Mouse (Mus musculus) urinary bladder, postnatal 36 days (tissue): Measurements from ENCODE around the gene Fgfr2.
A peak's percentile ranks its signal among the peaks of the same experiment; 100 is the strongest.
"Not testable (repeated sequence)": the region's sequence is repeated elsewhere in the genome, so short reads cannot be mapped to it uniquely, and the experiment has no call there.

ENCODE experiments used
- DNase-seq, 2 experiments: peaks; one replicate each; pipeline ENCODE4 v3.0.0; 2022; ENCODE audit warnings: low spot score in 2 of 2, mixed read lengths in 1 of 2

Gene Fgfr2

GRCm38 (mm10) chr7:132513419-132513982, 609.6 kb downstream of the Fgfr2 start:
- DNase-seq, result peak in 1 of 2 experiments; percentile 14

GRCm38 (mm10) chr7:132509110-132509509, 614.0 kb downstream of the Fgfr2 start:
- DNase-seq, result no peak

- DNase-seq, result no peak
Observed at GRCm38 (mm10) chr7:132507361-132507760, 615.8 kb downstream of the Fgfr2 start.

DNA sequence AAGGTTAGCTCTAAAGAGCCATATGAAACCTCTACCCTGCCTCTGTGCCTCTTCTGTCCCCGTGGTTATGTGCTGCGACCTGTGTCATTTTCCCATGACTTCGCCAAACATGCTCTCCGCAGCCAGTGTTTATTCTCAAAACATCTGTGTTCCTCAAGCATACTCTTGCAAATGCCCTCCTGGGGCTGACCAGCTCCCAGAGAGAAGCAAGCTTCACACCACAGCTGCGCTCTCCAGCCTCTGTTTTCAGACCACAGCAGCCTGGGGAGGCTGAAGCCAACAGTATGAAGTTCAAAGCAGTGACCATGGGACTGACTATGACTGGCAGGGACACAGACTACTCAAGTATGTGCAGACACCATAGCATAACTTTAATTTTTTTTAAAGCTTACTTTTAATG, 616.9 kb downstream of the Fgfr2 start:
- DNase-seq, result no peak

DNA sequence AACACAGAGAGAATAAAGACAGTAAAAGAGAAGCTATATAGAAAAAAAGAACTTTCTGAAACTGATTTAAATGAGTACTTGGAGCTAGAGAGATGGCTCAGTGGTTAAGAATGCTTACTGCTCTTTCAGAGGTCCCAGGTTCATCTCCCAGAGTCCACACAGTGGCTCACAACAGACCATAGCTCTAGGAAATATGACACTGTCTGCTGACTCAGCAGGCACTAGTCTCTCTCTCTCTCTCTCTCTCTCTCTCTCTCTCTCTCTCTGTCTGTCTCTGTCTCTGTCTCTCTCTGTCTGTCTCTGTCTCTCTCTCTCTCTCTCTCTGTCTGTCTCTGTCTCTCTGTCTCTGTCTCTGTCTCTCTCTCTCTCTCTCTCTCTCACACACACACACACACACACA, 620.7 kb downstream of the Fgfr2 start:
- DNase-seq, result not testable (repeated sequence)

- no peak for DNase-seq
Observed at GRCm38 (mm10) chr7:132497142-132497541, 626.0 kb downstream of the Fgfr2 start.

GRCm38 (mm10) chr7:132494263-132494662, 628.9 kb downstream of the Fgfr2 start:
- DNase-seq, result no peak

DNA sequence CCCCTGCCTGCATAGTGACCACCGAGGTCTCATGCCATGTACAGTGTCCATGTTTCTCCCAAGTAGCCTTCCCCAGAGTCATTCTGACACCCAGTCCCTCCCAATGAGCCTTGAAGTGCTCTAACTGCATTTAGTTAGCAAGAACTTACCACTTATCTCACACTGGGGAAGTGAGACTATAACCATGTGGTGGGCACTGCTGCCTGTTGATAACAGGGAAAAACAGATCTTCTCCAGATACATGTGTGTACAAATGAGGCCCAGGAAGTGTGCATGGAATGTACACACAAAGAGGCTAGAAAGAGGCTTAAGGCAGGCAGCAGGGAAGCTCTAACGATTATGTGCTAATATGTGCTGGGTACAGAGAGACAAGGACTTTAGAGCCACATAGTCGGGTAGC, 629.5 kb downstream of the Fgfr2 start:
- DNase-seq, result no peak

GRCm38 (mm10) chr7:132491902-132492301, 631.2 kb downstream of the Fgfr2 start:
- no peak for DNase-seq

- no peak for DNase-seq
Observed at GRCm38 (mm10) chr7:132487361-132487760, 635.8 kb downstream of the Fgfr2 start.

DNA sequence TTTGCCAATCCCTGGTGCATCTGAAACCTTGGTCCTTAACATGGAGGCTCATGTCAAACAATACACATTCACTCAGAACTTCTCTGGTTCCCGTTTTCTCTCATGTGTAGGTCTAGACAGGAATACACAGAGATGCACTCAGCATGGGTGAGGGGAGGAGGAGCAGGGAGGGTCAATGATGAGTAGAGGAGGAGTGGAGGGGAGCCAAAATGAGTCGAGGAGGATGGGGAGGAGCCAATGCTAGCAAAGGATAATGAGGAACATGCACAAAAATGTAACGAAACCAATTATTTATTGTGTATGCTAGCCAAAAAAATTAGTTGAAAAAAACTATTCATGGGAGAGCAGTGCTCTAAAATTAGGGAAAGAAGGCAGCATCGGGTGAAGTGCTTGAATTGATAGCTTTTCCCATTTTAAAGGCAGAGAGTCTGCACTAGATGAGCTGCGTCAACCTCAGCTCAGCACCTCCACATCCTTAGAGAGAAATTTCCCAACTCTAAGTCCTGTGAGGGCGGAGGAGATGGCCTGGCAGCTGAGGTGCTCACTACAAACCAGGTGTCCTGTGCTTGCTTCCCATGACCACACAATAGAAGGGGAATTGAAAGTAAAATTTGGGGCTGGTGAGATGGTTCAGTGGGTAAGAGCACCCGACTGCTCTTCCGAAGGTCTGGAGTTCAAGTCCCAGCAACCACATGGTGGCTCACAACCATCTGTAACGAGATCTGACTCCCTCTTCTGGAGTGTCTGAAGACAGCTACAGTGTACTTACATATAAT, 636.6 kb downstream of the Fgfr2 start:
- no peak for DNase-seq

GRCm38 (mm10) chr7:132484424-132484823, 638.7 kb downstream of the Fgfr2 start:
- no peak for DNase-seq

DNA sequence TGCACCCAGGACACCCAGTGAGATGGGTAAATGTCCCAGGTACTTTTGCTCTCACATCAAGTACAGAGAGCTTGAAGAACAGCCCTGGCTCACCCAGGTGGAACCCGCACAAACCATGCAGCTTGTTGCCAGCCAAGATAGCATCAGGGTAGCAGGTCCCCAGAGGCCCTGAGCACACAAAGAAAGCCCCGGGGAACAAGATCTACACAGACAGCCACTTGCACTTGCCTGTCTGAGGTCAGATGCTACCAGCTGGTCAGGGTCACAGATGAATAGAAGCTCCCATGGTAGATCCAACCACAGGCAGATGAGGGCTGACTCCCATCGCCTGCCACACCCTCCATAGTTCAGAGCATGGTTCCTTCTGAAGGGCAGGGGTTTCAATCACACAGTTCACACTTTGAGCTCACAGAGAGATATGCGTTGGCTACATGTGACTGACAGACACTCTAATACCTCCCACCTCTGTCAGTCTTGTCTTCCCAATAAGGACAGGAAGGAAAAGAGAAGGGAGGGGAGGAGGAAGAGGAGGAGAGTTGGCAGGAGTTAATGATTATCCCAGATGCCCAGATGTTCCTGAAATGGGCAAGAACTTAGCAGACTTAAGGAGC, 642.3 kb downstream of the Fgfr2 start:
- DNase-seq, result no peak

DNA sequence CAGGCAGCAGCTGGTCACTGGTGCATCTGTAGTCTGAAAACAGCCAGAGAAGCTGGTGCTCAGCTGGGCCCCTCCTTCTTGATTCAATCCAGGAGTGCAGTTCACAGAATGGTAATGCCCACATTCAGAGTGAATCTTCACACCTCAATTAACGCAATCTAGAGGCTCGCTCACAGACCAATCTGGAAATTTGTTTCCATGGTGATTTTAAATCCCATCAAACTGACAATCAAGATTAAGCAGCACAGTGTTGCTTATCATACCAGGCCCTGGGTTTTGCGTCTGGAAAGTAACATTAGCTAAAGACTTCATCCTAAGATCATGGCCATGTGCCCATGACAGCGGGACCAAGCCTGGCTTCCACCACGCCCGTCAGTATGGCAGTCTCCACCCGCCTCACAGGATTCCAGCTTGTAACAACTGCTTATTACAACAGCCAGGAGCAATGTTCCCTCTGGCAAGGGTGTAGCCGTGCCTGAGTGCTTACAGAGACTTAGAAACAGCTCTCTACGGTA, 644.8 kb downstream of the Fgfr2 start:
- DNase-seq, result no peak

- DNase-seq, result no peak
Observed at GRCm38 (mm10) chr7:132477753-132478152, 645.4 kb downstream of the Fgfr2 start.

- no peak for DNase-seq
Observed at GRCm38 (mm10) chr7:132476491-132476890, 646.7 kb downstream of the Fgfr2 start.

DNA sequence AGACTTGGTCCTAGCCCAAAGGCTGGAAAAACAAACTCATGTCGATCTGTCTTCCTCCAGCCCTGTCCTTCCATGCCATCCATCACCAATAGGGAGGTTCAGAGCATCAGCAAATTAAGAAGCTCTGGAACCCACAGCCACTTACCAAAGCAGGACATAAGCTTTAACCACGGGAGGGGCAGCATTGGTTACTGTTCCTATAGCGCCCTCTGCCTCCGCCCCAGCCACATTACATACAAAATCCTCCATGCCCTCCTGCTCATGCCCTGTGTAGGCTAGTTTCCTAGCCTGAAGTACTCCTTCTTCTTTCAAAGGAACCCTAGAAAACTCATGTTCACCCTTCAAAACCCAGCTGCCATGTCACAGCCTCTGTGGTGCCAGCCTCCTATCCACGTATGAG, 648.1 kb downstream of the Fgfr2 start:
- DNase-seq, result peak; percentile 47 to 64

DNA sequence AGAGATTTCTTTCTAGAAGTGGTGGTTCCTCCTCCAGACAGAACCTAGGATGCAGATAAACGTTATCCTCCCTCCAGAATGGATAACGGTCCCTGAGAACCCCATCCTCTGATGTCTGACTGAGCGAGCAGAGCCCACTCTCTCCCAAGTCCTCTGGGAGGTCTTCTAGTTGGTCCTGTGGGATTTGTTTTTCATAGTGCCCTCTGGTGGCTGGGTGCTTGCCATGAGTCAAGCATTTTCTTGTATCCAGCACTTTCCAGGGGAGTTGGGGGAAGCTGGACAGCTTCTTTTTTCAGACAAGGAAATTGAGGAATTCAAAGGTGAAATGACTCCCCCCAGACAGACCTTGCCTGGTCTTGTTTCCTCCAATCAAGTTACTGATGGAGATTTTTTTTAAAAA, 651.8 kb downstream of the Fgfr2 start:
- peak; percentile 32 to 33 for DNase-seq

DNA sequence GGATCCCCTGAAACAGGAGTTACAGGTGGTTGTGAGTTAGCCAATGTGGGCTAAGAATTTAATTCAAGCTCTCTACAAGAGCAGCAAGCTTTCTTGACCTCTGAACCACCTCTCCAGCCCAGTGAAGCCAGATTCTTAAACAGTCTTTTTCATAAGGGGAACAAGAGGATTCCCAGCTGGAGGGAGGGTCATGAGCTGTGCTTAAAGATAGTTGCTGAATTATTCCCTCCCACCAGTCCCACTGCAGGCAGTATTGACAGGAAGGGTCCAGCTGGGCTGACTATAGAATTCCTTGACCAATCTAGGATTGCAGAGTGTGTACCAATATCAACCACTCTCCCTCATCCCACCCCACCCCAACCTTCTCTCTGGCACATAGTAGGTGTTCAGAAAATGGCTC, 654.8 kb downstream of the Fgfr2 start:
- DNase-seq, result no peak

DNA sequence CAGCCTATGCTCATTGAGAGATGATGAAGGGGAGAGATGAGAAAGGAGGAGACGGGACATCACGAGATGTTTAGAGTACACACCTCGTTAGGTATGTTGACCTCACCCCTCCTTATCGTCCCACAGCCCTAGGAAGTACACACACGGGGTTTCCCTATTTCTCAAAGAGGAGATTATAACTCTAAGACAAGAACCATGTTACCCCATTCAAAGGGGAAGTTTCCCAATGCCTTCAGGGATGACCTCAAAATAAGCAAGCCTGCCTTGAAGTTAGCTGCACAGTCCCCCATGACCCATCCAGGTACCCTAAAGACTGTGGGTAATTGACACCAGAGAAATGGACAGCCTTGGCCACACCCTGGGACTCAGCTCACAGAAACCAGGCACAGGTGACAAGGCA, 657.3 kb downstream of the Fgfr2 start:
- no peak for DNase-seq

DNA sequence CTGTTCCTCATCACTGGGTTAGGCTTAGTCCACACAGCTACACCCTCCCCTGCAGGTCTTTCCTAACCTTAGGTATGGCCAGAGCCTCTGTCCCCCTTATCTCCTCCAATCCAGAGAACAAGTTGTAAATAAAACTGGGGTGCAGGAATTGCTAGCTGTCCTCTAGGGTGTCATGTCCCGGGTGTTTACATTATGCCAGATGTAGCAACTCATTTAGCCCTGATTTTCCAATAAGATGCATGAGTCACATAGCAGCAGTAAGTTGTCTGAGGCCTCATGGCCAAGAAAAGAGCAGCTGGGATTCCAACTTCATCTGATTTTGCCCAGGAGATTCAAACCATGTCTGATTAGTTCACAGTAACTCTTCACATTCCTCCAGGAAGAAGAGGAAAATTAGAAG, 658.3 kb downstream of the Fgfr2 start:
- DNase-seq, result no peak

DNA sequence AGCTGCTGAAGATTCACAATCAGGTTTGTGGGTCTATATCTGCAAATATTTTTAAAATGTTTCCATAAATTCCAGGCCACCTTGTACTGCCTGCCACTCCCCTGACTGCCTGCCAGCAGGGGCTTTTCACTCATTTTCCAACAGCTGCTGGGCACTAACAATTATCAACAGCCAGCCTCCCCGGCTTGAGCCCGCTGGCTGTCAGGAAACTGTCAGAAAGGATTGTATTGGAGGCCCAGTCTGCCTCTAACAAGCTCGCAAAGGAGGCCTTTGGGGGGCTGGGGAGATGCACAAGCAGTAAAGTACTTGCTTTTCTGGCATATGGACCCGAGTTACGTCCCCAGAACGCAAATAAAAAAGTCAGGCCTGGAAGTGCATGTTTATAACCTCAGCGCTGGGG, 664.7 kb downstream of the Fgfr2 start:
- DNase-seq, result no peak
